Mouse (Mus musculus): ENCODE data around the gene Crim1.

- TF ChIP-seq MAFK (IDR thresholded peaks at IDR 0.05; ENCODE audit: insufficient read depth, low read depth, low read length) (no peak), HCFC1 (IDR thresholded peaks at IDR 0.05; ENCODE audit: borderline replicate concordance, insufficient read depth, low read length) (no peak)
These were observed 48.9 kb downstream of the Crim1 start for GRCm38 (mm10) chr17:78248943-78249342.
